Mouse (Mus musculus) neural tube, embryonic 14.5 days (tissue): Measurements from ENCODE around the gene Rrp36. TPM values are rescaled to one million over a fixed set of nuclear protein-coding genes. Genes with fewer than 3 reads are reported as not detected.

Experiments
- ATAC-seq: fragments of 200-750 bp; cut with Nextera tagmentation; 2 replicates; pipeline ENCODE4 v1.8.0; 2017; ENCODE audit warnings: low read depth, mild to moderate bottlenecking, moderate TSS enrichment, moderate library complexity
- H3K27ac ChIP-seq: fragments of 300-500 bp; sonication (generic); 2 replicates; pipeline ENCODE4 v1.5.1; 2014; ENCODE audit warnings: low read depth, mild to moderate bottlenecking, control low read depth, low read length, moderate library complexity, mixed read lengths
- H3K27me3 ChIP-seq: fragments of 300-500 bp; sonication (generic); 2 replicates; pipeline ENCODE4 v1.6.1; 2014; ENCODE audit warnings: low read length; ENCODE audit not compliant: control insufficient read depth, insufficient read depth
- H3K36me3 ChIP-seq: fragments of 300-500 bp; sonication (generic); 2 replicates; pipeline ENCODE4 v1.6.1; 2014; ENCODE audit warnings: low read length, mixed read lengths; ENCODE audit not compliant: control insufficient read depth, insufficient read depth
- H3K4me1 ChIP-seq: fragments of 300-500 bp; sonication (generic); 2 replicates; pipeline ENCODE4 v1.6.1; 2014; ENCODE audit warnings: low read length; ENCODE audit not compliant: control insufficient read depth, insufficient read depth
- H3K4me2 ChIP-seq: fragments of 300-500 bp; sonication (generic); 2 replicates; pipeline ENCODE4 v1.6.1; 2014; ENCODE audit warnings: mild to moderate bottlenecking, low read depth, low read length, control low read depth
- H3K4me3 ChIP-seq: fragments of 300-500 bp; sonication (generic); 2 replicates; pipeline ENCODE4 v1.5.1; 2014; ENCODE audit warnings: low read depth, low read length, control low read depth, mixed read lengths
- H3K9ac ChIP-seq: fragments of 300-500 bp; sonication (generic); replicated peaks from 2 replicates; pipeline ENCODE4 v1.6.1; 2014; ENCODE audit warnings: low read depth, mild to moderate bottlenecking, control low read depth, low read length, mixed read lengths
- H3K9me3 ChIP-seq: fragments of 300-500 bp; sonication (generic); 2 replicates; pipeline ENCODE4 v1.6.1; 2016; ENCODE audit warnings: low read length; ENCODE audit not compliant: control insufficient read depth
- whole genome bisulfite sequencing: fragments of 180-500 bp; shearing (Covaris S2); extraction: QIAGEN DNeasy Blood & Tissue Kit; methylation state at CpG from one replicate; pipeline ENCODE4 v1.1.7; 2014; 5-methylcytosine and 5-hydroxymethylcytosine counted together
- polyA plus RNA-seq: library from polyadenylated mRNA; unstranded; fragments of >200 nt; fragmentation: Nextera tagmentation; extraction: Ambion mirVana; gene quantifications from 2 replicates; pipeline ENCODE4 v1.2.1, GENCODE M21; 2014

Rrp36 gene
- polyA plus RNA-seq, 1 experiment from 2014 or later, result 49.6 TPM

DNA sequence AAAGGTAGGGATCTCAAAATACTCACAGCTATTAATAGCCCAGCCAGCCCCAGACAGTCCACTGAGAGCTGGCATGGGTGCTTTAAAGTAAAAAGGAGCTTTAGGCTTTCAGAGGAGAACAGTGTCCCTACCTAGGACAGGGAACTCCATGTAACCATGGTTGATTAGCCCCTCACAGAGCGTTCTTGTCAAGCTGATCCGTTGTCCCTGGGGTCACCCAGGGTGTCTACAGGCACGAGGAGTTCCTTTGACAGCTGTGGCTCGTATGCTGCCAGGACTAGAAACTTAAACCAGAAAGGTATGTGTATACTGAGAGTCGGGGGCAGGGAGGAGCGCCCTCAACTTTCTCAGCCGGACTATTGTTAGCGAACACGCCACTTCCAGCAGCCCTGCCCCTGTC is 4.8 kb upstream of the Rrp36 start:
- H3K27ac ChIP-seq, result no peak overlapping the region
- H3K4me3 ChIP-seq, result no peak overlapping the region; the same call in 1 of the 2 replicates
- no peak for ATAC-seq
- peaks cover 26% of the 10 kb centered on the region for H3K4me1 ChIP-seq
- H3K9ac ChIP-seq, result peak overlapping the region; percentile 29; the same call in 1 of the 2 replicates
- no peaks in the 10 kb centered on the region for H3K9me3 ChIP-seq
- WGBS, result 71% methylated on average over 9 of the region's 9 CpGs
- H3K36me3 ChIP-seq, result peaks cover 36% of the 10 kb centered on the region
- no peaks in the 10 kb centered on the region for H3K27me3 ChIP-seq
- H3K4me2 ChIP-seq, result peak overlapping the region; percentile 65; the same call in 1 of the 2 replicates

DNA sequence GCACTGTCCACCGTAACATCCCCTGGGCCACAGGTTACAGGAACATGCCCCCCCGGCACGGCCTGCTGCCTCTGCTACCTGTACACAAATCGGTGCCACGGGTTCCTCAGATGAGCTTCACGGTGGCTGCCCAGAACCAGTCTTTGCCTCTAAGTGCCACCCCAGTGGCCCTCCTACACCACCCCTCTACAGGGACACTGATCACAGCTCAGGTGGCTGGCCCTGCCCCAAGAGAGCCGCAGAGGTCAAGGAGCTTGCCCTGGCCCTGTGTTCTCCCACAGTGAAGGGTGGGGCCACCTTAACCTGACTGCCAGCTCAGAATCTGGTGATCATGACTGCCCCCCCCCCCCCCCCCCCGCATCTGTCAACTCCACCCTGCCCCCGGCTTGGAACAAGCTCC is 4.3 kb upstream of the Rrp36 start, which contains the start of gene Mea1:
TSS of gene Mea1 (plus strand) at position 378 of the 400 bp plus-strand sequence.
- H3K27ac ChIP-seq, result no peak within 1 kb of the TSS
- 97% methylated on average over 8 of the region's 9 CpGs for WGBS
- peak within 1 kb of the TSS; percentile 65 for H3K4me2 ChIP-seq
- peak within 1 kb of the TSS; percentile 79 for H3K4me3 ChIP-seq
- peaks cover 33% of the 10 kb centered on the region for H3K36me3 ChIP-seq
- peaks cover 29% of the 10 kb centered on the region for H3K4me1 ChIP-seq
- no peaks in the 10 kb centered on the region for H3K27me3 ChIP-seq
- H3K9ac ChIP-seq, result peak within 1 kb of the TSS; percentile 29; the same call in 1 of the 2 replicates
- ATAC-seq, result no peak
- H3K9me3 ChIP-seq, result no peaks in the 10 kb centered on the region

DNA sequence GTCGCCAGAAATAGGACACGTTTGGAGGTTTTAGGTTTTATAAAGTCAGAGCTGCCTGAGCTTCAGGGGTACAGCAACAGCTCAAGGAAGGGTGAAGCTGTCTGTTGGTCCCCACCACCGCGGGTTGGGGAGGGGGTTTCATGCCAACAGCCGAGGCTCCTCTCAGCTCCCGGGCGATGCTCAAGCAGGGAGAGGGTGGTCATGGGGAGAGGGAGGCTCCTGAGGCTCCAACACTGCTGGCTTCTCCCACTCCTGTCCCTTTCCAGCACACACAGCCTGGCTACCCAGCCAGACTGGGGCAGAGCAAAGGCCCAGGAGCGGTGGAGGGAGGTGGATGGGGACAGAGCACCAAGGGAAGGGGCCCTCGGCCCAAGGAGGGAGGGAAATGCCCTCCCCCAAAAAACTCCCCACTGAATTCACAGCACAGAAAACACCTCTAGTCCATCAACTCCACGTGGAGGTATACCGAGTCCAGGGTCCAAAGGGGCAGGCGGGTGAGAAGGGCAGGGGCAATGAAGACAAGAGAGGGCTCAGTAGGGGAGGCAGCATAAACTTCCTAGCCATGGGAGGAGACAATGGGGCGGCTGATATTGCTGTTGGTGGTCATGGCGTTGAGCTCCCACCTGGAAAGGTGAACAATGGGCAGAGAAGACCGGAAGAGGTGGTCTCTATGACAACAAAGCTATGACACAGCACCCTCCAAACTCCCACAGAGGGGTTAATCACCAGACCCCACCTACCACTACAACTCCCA is 555 bp upstream of the Rrp36 start:
- peaks cover 38% of the 10 kb centered on the region for H3K36me3 ChIP-seq
- H3K9me3 ChIP-seq, result no peaks in the 10 kb centered on the region
- H3K4me2 ChIP-seq, result peak overlapping the region; percentile 95
- H3K27me3 ChIP-seq, result no peaks in the 10 kb centered on the region
- H3K9ac ChIP-seq, result peak overlapping the region; percentile 68
- H3K27ac ChIP-seq, result peak overlapping the region; percentile 57
- 11% methylated on average over 14 of the region's 15 CpGs for WGBS
- peak; percentile 36 for ATAC-seq
- H3K4me1 ChIP-seq, result peaks cover 22% of the 10 kb centered on the region
- peak overlapping the region; percentile 78 for H3K4me3 ChIP-seq

DNA sequence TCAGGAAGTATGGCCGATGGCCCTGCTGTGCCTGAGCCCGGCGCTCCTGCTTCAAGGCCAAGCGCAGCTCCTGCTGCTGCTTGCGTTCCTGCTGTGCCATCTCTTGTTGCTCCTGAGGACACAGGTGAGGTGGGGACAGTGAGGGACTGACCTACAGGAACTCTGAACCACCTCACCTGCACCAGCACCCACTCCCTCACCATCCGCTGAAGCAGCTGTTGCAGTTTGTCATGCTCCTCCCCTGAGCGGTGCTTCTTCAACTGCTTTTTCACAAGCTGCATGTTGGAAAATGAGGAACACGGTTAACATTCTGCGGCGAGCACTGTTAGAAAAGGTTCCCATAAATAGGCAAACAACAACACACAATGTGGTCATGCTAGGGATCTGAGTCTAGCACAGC is 4.2 kb downstream of the Rrp36 start:
- H3K4me2 ChIP-seq, result no peak overlapping the region
- no peak overlapping the region for H3K9ac ChIP-seq
- no peak overlapping the region for H3K27ac ChIP-seq
- no peaks in the 10 kb centered on the region for H3K9me3 ChIP-seq
- H3K36me3 ChIP-seq, result peaks cover 24% of the 10 kb centered on the region
- H3K27me3 ChIP-seq, result no peaks in the 10 kb centered on the region
- H3K4me1 ChIP-seq, result peaks cover 11% of the 10 kb centered on the region; the same call in 1 of the 2 replicates
- no peak for ATAC-seq
- no peak overlapping the region for H3K4me3 ChIP-seq
- 99% methylated on average over 10 of the region's 10 CpGs for WGBS

DNA sequence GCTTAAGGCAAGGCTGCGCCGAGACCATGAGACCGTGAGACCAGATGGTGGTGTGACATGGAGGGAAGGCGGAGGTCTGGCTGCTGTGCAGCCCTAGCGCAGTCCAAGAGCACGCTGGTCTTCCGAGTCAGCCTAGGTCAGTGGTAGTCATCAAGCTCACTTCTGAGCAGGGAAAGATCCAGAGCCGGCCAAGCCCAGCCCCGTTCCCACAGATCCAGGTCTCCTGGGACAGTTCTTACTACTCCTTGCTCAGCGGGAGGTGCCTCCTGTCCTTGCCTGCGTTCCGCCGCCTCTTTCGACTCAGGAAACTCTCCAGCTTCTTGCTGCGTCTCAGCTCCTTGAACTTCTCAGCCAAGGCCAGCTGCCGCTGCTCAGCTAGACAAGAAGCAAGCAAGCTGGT is 6.4 kb downstream of the Rrp36 start:
- H3K36me3 ChIP-seq, result peaks cover 46% of the 10 kb centered on the region
- WGBS, result 92% methylated on average over 16 of the region's 16 CpGs
- H3K27me3 ChIP-seq, result no peaks in the 10 kb centered on the region
- H3K4me1 ChIP-seq, result no peaks in the 10 kb centered on the region
- H3K9me3 ChIP-seq, result no peaks in the 10 kb centered on the region
- H3K27ac ChIP-seq, result no peak overlapping the region
- H3K9ac ChIP-seq, result no peak overlapping the region
- H3K4me3 ChIP-seq, result no peak overlapping the region
- ATAC-seq, result no peak
- H3K4me2 ChIP-seq, result no peak overlapping the region

DNA sequence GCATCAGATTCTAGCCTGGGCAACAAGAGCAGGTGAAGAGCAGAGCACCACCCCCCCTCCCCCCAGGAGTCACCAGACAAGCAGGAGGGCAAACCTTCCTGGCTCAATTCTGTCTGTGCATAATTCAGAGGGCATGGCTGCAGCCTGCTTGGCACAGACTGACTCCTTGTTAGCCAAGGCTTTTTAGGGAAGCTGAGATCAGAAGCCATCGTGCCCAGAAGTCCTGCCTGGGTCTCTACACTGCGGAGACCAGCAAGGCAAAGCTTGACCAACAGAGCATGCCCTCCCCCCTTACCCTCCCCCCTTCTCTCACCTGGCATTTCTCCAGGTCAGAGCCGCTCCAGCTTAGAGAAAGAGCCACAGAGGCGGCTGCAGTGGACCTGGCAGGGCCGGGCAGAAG is 11.4 kb downstream of the Rrp36 start:
- no peak for ATAC-seq
- peaks cover 67% of the 10 kb centered on the region for H3K36me3 ChIP-seq
- no peak overlapping the region for H3K27ac ChIP-seq
- no peak overlapping the region for H3K4me2 ChIP-seq
- no peak overlapping the region for H3K9ac ChIP-seq
- H3K9me3 ChIP-seq, result no peaks in the 10 kb centered on the region
- H3K4me3 ChIP-seq, result no peak overlapping the region
- WGBS, result 91% methylated on average over 5 of the region's 5 CpGs
- no peaks in the 10 kb centered on the region for H3K4me1 ChIP-seq
- H3K27me3 ChIP-seq, result no peaks in the 10 kb centered on the region

DNA sequence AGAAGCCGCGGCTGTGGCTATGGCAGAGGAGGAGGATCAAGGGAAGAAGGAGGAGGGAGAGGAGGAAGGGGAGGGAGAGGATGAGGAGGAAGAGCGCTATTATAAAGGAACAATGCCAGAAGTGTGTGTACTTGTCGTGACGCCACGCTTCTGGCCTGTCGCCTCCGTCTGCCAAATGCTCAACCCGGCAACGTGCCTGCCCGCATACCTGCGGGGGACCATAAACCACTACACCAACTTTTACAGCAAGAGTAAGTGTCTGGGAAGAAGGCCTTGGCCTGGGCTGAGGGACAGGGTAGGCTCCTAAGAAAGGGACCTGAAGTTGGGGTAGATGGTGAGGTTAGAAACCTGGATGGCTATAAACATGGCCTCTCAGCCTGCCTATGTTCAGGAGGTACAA is 12.2 kb downstream of the Rrp36 start:
- no peak overlapping the region for H3K4me3 ChIP-seq
- H3K9ac ChIP-seq, result no peak overlapping the region
- no peaks in the 10 kb centered on the region for H3K27me3 ChIP-seq
- no peaks in the 10 kb centered on the region for H3K4me1 ChIP-seq
- H3K9me3 ChIP-seq, result no peaks in the 10 kb centered on the region
- 90% methylated on average over 12 of the region's 12 CpGs for WGBS
- H3K27ac ChIP-seq, result no peak overlapping the region
- no peak for ATAC-seq
- H3K4me2 ChIP-seq, result no peak overlapping the region
- H3K36me3 ChIP-seq, result peaks cover 70% of the 10 kb centered on the region

DNA sequence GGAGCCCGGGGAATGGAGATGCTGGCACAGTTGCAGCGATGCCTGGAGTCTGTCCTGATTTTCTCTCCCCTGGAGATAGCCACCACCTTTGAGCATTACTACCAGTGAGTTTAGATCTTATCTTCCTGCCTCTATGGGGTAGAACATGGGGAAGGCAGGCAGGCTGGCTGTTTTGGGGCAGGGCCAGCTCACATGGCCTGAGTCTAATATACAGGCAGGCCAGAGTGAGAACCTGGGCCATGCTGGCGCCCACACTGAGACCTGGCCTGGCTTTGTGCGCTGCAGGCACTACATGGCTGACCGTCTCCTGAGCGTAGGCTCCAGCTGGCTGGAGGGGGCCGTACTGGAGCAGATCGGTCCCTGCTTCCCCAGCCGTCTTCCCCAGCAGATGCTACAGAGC is 12.8 kb downstream of the Rrp36 start:
- H3K9ac ChIP-seq, result no peak overlapping the region
- H3K27me3 ChIP-seq, result no peaks in the 10 kb centered on the region
- H3K27ac ChIP-seq, result no peak overlapping the region
- H3K4me2 ChIP-seq, result no peak overlapping the region
- 97% methylated on average over 9 of the region's 9 CpGs for WGBS
- no peak overlapping the region for H3K4me3 ChIP-seq
- H3K4me1 ChIP-seq, result no peaks in the 10 kb centered on the region
- no peak for ATAC-seq
- peaks cover 76% of the 10 kb centered on the region for H3K36me3 ChIP-seq
- H3K9me3 ChIP-seq, result no peaks in the 10 kb centered on the region

DNA sequence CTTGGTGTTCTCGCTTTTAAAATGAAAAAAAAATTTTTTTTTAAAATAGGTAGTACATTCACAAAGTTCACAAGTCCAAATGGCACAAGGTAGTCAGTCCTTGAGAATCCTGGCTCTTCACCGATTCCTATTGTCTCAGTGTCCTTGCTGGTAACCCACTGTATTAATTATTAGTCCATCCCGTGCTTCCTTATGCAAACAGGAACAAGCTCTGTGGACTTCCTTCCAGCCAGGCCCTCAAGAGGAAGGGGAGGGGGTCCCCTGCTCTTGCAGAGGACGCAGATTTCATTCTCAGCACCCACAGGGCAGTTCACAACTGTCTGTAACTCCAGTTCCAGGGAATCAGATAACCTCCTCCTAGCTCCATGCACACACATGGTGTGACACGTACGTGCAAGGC is 18.1 kb downstream of the Rrp36 start:
- no peaks in the 10 kb centered on the region for H3K27me3 ChIP-seq
- H3K4me3 ChIP-seq, result no peak overlapping the region
- H3K27ac ChIP-seq, result no peak overlapping the region
- ATAC-seq, result no peak
- no peaks in the 10 kb centered on the region for H3K9me3 ChIP-seq
- peaks cover 12% of the 10 kb centered on the region for H3K4me1 ChIP-seq
- H3K36me3 ChIP-seq, result peaks cover 63% of the 10 kb centered on the region
- no peak overlapping the region for H3K9ac ChIP-seq
- no peak overlapping the region for H3K4me2 ChIP-seq
- 85% methylated on average over 6 of the region's 6 CpGs for WGBS
